Mouse (Mus musculus): ENCODE data around the gene Tcta. TPM values are rescaled to one million over a fixed set of nuclear protein-coding genes. Genes with fewer than 3 reads are reported as not detected.

The Tcta gene
- polyA plus RNA-seq, 1 experiment from 2014 or later: 52.3 TPM

DNA sequence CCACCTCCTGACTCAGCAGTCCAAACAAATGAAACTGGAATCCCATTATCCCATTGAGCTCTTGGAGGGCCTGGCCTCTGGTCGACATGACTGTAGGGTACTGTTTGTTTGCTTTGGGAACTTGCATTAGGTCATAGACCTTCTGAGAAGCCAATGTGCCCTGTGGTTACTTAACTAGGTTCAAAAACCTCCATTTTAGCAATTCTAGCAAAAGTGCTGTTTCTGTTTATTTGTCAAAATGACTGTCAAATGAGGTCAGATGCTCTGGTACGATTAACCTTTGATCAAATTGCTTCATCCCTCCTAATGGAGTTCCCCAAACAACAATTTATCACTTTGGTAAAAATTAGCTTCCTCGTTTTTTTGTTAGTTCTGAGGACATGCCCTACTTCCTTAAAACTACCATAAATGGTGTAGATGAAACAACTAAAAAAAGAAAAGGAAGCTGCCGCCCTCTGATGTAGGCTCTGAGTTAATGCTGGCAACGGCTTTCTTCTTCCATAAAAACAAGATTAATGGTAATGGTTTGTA, 36.4 kb upstream of the Tcta start:
- no peak for DNase-seq
- Histone ChIP-seq H3K9ac (replicated peaks; ENCODE audit: low read length) (no peak overlapping the region), H3K36me3 (ENCODE audit: control insufficient read depth, insufficient read depth, low read length) (0 out of 2 replicates have a peak, but pooled peaks cover 3% of the 10 kb centered on the region), H3K9me3 (ENCODE audit: control insufficient read depth, low read length) (no peaks in the 10 kb centered on the region), H3K4me2 (ENCODE audit: low read length) (no peak overlapping the region), H3K27ac (replicated peaks; ENCODE audit: low read depth, low read length) (no peak overlapping the region), H3K4me3 (replicated peaks; ENCODE audit: low read depth, low read length) (no peak overlapping the region), H3K27me3 (ENCODE audit: control insufficient read depth, insufficient read depth, low read length) (no peaks in the 10 kb centered on the region), H3K4me1 (ENCODE audit: control insufficient read depth, insufficient read depth, low read length) (peaks cover 21% of the 10 kb centered on the region)
- WGBS: 63% methylated on average over 5 of the region's 5 CpGs
- no peak for ATAC-seq (ENCODE audit: low FRiP score, low TSS enrichment)

DNA sequence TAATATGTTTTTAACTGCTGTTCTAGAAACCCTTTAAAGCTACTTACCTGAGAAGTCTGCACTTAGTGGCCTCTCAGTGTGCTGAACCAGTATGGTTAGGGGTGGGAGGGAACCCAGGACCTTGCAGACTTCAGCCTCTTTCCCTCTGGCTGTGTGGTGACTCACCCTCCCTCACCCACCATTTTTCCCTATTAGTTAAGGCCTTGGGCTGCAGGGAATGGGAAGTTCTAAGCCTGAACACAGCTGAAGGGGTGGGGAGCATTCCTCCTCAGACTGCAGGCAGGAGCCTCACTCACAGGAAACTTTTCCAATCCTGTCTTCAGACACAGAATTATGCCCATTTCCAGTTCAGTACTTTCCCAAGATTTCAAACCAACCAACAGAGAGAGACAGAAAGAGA, 35.8 kb upstream of the Tcta start:
- Histone ChIP-seq H3K4me3 (replicated peaks; ENCODE audit: low read depth, low read length) (no peak overlapping the region), H3K27ac (replicated peaks; ENCODE audit: low read depth, low read length) (no peak overlapping the region), H3K9ac (replicated peaks; ENCODE audit: low read length) (no peak overlapping the region), H3K4me2 (ENCODE audit: low read length) (no peak overlapping the region), H3K27me3 (ENCODE audit: control insufficient read depth, insufficient read depth, low read length) (no peaks in the 10 kb centered on the region), H3K36me3 (ENCODE audit: control insufficient read depth, insufficient read depth, low read length) (0 out of 2 replicates have a peak, but pooled peaks cover 3% of the 10 kb centered on the region), H3K9me3 (ENCODE audit: control insufficient read depth, low read length) (no peaks in the 10 kb centered on the region), H3K4me1 (ENCODE audit: control insufficient read depth, insufficient read depth, low read length) (peaks cover 19% of the 10 kb centered on the region)
- ATAC-seq (ENCODE audit: low FRiP score, low TSS enrichment) (no peak), DNase-seq (no peak)

DNA sequence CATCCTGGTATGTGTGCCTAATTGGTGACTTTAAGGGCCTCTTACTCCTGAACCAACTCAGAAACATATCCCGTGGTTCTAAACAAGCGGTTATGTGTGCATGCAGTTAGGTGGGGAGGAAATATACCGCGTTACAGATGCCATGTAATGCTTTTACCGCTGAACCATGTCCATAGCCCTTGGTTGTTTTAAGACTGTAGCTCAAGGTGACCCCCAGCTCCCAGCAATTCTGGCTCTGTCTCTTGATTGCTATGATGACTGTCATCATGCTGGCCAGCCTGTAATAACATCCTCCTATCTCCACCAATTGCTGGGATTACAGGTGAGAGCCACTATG, 35.1 kb upstream of the Tcta start:
- DNase-seq: no peak
- no peak for ATAC-seq (ENCODE audit: low FRiP score, low TSS enrichment)
- H3K9ac ChIP-seq (replicated peaks; ENCODE audit: low read length): no peak overlapping the region
- H3K9me3 ChIP-seq (ENCODE audit: control insufficient read depth, low read length): no peaks in the 10 kb centered on the region
- no peaks in the 10 kb centered on the region for H3K27me3 ChIP-seq (ENCODE audit: control insufficient read depth, insufficient read depth, low read length)
- H3K36me3 ChIP-seq (ENCODE audit: control insufficient read depth, insufficient read depth, low read length): peaks cover 5% of the 10 kb centered on the region
- no peak overlapping the region for H3K4me3 ChIP-seq (replicated peaks; ENCODE audit: low read depth, low read length)
- H3K4me1 ChIP-seq (ENCODE audit: control insufficient read depth, insufficient read depth, low read length): peaks cover 17% of the 10 kb centered on the region
- H3K27ac ChIP-seq (replicated peaks; ENCODE audit: low read depth, low read length): no peak overlapping the region
- 89% methylated on average over 5 of the region's 5 CpGs for WGBS
- H3K4me2 ChIP-seq (ENCODE audit: low read length): no peak overlapping the region

DNA sequence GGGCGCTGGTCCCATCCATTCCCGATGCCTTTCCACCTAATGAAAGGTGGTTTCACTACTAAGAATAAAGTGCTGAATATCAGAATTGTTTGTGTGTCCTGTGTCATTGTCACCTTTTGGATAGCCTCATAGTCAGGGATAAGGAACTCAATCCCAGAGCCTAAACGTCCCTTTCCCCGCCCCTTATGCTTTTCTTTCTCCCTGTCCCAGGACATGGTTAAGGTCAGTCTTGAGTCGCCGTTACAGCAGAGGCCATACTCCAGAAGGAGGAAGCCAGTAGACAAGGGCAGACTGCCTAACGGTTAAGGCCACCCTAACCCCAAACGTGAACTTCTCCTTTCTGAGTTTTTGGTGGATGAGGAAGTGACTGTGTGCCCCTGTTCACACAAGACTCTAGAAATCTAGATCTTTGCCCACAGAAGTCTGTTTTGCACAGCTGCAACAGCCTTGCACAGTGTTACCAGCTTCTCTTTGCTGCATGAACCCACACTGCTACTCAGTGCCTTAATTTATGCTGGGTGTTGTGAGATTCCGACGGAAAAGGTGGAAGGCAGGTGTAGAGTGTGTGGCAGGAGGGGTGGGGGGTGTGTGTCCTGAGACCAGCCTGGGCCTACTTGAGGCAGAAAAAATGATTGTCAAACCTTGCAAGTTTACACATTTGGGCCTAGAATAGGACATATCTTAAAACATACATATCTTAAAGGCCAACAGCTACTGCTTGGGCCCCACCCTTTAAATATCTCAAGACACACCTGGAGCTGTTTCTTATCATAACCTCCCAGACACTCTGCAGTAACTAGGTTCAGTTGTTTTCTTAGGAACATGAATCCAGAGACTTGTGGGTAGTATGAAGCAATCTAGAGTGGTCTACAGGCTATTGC, 34.5 kb upstream of the Tcta start:
- no peaks in the 10 kb centered on the region for H3K27me3 ChIP-seq (ENCODE audit: control insufficient read depth, insufficient read depth, low read length)
- H3K4me1 ChIP-seq (ENCODE audit: control insufficient read depth, insufficient read depth, low read length): peaks cover 13% of the 10 kb centered on the region
- H3K4me2 ChIP-seq (ENCODE audit: low read length): peak overlapping the region; percentile 85
- 70% methylated on average over 10 of the region's 10 CpGs for WGBS
- ATAC-seq (ENCODE audit: low FRiP score, low TSS enrichment) (no peak), DNase-seq (no peak)
- peak overlapping the region; percentile 73 for H3K4me3 ChIP-seq (replicated peaks; ENCODE audit: low read depth, low read length)
- H3K27ac ChIP-seq (replicated peaks; ENCODE audit: low read depth, low read length): no peak overlapping the region
- H3K9ac ChIP-seq (replicated peaks; ENCODE audit: low read length): peak overlapping the region; percentile 88; the same call in 1 of the 2 replicates
- H3K9me3 ChIP-seq (ENCODE audit: control insufficient read depth, low read length): no peaks in the 10 kb centered on the region
- H3K36me3 ChIP-seq (ENCODE audit: control insufficient read depth, insufficient read depth, low read length): peaks cover 11% of the 10 kb centered on the region

DNA sequence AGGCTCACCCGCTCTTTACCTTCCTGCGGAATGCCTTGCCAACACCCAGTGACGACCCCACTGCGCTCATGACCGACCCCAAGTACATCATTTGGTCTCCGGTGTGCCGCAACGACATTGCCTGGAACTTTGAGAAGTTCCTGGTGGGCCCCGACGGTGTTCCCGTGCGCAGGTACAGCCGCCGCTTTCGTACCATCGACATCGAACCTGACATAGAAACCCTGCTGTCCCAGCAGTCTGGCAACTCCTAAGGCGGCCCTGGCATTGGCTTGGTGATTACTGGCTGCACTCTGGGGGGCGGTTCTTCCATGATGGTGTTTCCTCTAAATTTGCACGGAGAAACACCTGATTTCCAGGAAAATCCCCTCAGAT, 33.9 kb upstream of the Tcta start:
- Histone ChIP-seq H3K9ac (replicated peaks; ENCODE audit: low read length) (peak overlapping the region; percentile 88), H3K4me2 (ENCODE audit: low read length) (peak overlapping the region; percentile 85), H3K9me3 (ENCODE audit: control insufficient read depth, low read length) (no peaks in the 10 kb centered on the region), H3K27ac (replicated peaks; ENCODE audit: low read depth, low read length) (peak overlapping the region; percentile 92), H3K27me3 (ENCODE audit: control insufficient read depth, insufficient read depth, low read length) (no peaks in the 10 kb centered on the region), H3K36me3 (ENCODE audit: control insufficient read depth, insufficient read depth, low read length) (peaks cover 17% of the 10 kb centered on the region), H3K4me3 (replicated peaks; ENCODE audit: low read depth, low read length) (peak overlapping the region; percentile 73), H3K4me1 (ENCODE audit: control insufficient read depth, insufficient read depth, low read length) (peaks cover 10% of the 10 kb centered on the region)
- ATAC-seq (ENCODE audit: low FRiP score, low TSS enrichment): no peak
- DNase-seq: peak; percentile 8
- 20% methylated on average over 20 of the region's 20 CpGs for WGBS

DNA sequence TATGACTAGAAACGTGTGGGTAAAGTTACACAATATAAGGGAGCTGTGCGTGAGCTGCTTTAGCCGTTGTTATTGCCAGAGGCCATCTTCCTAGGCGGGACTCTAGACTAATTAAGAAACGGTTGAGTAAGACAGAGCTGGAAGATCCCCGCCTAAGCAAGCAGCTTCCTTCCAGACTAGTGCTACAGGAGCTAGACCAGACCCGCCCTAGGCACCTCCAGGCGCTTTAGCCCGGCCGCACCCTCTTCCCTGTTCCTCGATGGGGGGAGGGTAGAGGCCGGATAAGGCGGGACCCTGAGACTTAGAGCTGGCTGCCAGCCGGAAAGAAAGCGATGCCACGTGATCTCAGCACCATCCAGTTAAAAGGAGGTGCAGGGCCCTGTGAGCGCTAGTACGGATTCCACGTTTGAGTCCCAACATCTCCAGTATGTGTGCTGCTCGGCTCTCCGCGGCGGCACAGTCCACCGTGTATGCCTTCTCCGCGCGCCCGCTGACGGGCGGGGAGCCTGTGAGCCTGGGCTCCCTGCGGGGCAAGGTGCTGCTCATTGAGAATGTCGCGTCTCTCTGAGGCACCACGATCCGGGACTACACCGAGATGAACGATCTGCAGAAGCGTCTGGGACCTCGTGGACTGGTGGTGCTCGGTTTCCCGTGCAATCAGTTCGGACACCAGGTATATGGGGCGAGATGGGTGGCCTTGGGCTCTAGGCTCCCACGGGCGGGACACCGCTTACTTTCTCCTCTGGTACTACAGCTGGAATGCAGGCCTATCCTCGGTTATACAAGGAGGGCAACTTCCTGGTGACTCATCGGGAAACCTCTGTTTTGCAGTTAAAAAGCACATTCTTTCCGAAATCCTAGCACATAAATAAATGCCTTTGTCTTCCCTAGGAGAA, 33.2 kb upstream of the Tcta start, which contains the start of gene Gpx1:
TSS of gene Gpx1 (plus strand) at position 18 of the 896 bp plus-strand sequence.
- H3K9me3 ChIP-seq (ENCODE audit: control insufficient read depth, low read length): no peaks in the 10 kb centered on the region
- peaks cover 25% of the 10 kb centered on the region for H3K36me3 ChIP-seq (ENCODE audit: control insufficient read depth, insufficient read depth, low read length)
- H3K9ac ChIP-seq (replicated peaks; ENCODE audit: low read length): peak within 1 kb of the TSS; percentile 88
- H3K4me3 ChIP-seq (replicated peaks; ENCODE audit: low read depth, low read length): peak within 1 kb of the TSS; percentile 73
- H3K27me3 ChIP-seq (ENCODE audit: control insufficient read depth, insufficient read depth, low read length): no peaks in the 10 kb centered on the region
- H3K4me2 ChIP-seq (ENCODE audit: low read length): peak within 1 kb of the TSS; percentile 85
- H3K4me1 ChIP-seq (ENCODE audit: control insufficient read depth, insufficient read depth, low read length): peaks cover 10% of the 10 kb centered on the region
- DNase-seq (peak; percentile 95), ATAC-seq (ENCODE audit: low FRiP score, low TSS enrichment) (peak; percentile 95)
- WGBS: under 1% methylated on average over 49 of the region's 49 CpGs
- H3K27ac ChIP-seq (replicated peaks; ENCODE audit: low read depth, low read length): peak within 1 kb of the TSS; percentile 92

DNA sequence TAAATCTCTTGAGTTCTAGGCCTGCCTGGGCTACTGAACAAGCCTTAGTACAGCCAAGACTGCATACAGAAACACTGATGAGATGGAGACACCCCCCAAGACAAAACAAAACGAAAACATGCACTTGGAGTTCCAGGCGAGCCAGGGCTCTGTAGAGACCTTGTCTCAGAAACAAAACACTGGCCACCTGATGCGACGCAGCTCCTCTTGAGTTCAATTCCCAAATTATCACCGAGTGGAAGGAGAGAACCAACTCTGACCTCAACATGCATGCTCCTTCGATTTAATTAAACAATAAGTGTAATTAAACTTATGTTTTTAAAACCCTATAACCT, 32.6 kb upstream of the Tcta start:
- peak; percentile 7; the same call in 1 of the 2 replicates for ATAC-seq (ENCODE audit: low FRiP score, low TSS enrichment)
- Histone ChIP-seq H3K27ac (replicated peaks; ENCODE audit: low read depth, low read length) (peak overlapping the region; percentile 92), H3K4me1 (ENCODE audit: control insufficient read depth, insufficient read depth, low read length) (peaks cover 10% of the 10 kb centered on the region), H3K27me3 (ENCODE audit: control insufficient read depth, insufficient read depth, low read length) (no peaks in the 10 kb centered on the region), H3K4me2 (ENCODE audit: low read length) (peak overlapping the region; percentile 85), H3K9me3 (ENCODE audit: control insufficient read depth, low read length) (no peaks in the 10 kb centered on the region), H3K36me3 (ENCODE audit: control insufficient read depth, insufficient read depth, low read length) (peaks cover 29% of the 10 kb centered on the region), H3K9ac (replicated peaks; ENCODE audit: low read length) (peak overlapping the region; percentile 88), H3K4me3 (replicated peaks; ENCODE audit: low read depth, low read length) (peak overlapping the region; percentile 73)
- WGBS: 30% methylated on average over 6 of the region's 6 CpGs
- DNase-seq: no peak

DNA sequence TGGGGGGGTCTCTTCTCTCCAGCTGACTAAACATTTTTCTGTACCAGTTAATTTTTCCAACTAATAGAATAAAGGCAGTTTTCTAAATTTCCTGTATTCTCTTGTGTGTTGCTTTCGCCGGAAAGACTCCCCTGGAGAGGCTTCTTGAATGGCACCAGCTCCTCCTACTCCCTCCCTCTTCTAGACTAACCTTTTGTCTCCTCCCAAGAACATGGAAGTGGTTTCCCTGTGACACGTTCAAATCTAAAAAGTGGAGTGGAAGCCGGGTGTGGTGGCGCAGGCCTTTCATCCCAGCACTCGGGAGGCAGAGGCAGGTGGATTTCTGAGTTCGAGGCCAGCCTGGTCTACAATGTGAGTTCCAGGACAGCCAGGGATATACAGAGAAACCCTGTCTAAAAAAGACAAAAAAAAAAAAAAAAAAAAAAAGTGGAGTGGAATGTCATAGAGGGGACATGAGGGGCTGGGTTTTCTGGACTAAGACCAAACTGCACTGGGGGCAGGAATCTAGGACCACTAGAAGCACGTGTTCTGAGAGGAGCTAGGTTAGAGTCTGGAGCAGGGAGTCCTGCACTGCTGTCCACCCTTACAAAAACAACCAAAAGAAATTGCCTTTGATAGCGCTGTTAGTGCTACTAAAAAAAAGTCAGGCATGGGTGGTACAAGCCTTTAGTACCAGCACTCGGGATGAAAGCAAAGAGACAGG, 32.0 kb upstream of the Tcta start:
- Histone ChIP-seq H3K4me1 (ENCODE audit: control insufficient read depth, insufficient read depth, low read length) (peaks cover 10% of the 10 kb centered on the region), H3K27ac (replicated peaks; ENCODE audit: low read depth, low read length) (peak overlapping the region; percentile 92), H3K9ac (replicated peaks; ENCODE audit: low read length) (no peak overlapping the region), H3K9me3 (ENCODE audit: control insufficient read depth, low read length) (no peaks in the 10 kb centered on the region), H3K36me3 (ENCODE audit: control insufficient read depth, insufficient read depth, low read length) (peaks cover 34% of the 10 kb centered on the region), H3K27me3 (ENCODE audit: control insufficient read depth, insufficient read depth, low read length) (no peaks in the 10 kb centered on the region), H3K4me2 (ENCODE audit: low read length) (peak overlapping the region; percentile 85; the same call in 1 of the 2 replicates), H3K4me3 (replicated peaks; ENCODE audit: low read depth, low read length) (peak overlapping the region; percentile 73; the same call in 1 of the 2 replicates)
- 72% methylated on average over 10 of the region's 10 CpGs for WGBS
- ATAC-seq (ENCODE audit: low FRiP score, low TSS enrichment) (no peak), DNase-seq (no peak)
